In genomic region chr7:119427180-119427616, GRCm38 (mm10) we compare ENCODE assay signal across 8 mouse cellular contexts. TPM values are rescaled to one million over a fixed set of nuclear protein-coding genes. Genes with fewer than 3 reads are reported as not detected.
DNase-seq lines count a peak whose midpoint lies in the region; ATAC-seq and TF ChIP-seq lines count a peak whose summit lies in the region.
"Had no signal": no experiment of that assay in that cellular context is flagged by ENCODE, and none has a peak within 500 bp of the region (broad histone marks: within the 10 kb centered on the region; RNA-seq: fewer than 3 reads in every experiment).

No protein-coding gene starts in this region.

- DNase-seq in MEL (ENCODE audit: low read depth, low spot score) = peak; percentile 66
- DNase-seq in adrenal gland, adult 2 months = peak; percentile 88
- peak; percentile 77 for DNase-seq in embryo, embryonic 11 days
- peak; percentile 94 for DNase-seq in hindbrain, postnatal 0 days (ENCODE audit: low spot score)
- peak; percentile 68 to 81 for DNase-seq in left cerebral cortex, postnatal 25 days (ENCODE audit: low spot score in 2 of 2)
- DNase-seq in retina, postnatal 7 days (ENCODE audit: low read depth, low spot score) = peak; percentile 51

- H3K36me3 ChIP-seq in MEL (ENCODE audit: control insufficient read depth in 1 of 2, insufficient read depth in 2 of 2, low read length in 2 of 2) = no peaks in the 10 kb centered on the region
- H3K36me3 ChIP-seq in hindbrain, postnatal 0 days (ENCODE audit: insufficient read depth, low read length) = no peaks in the 10 kb centered on the region

- H3K79me2 ChIP-seq in MEL (ENCODE audit: control insufficient read depth, insufficient read depth, low read length, poor library complexity) = no peaks in the 10 kb centered on the region

- no peaks in the 10 kb centered on the region for H3K27me3 ChIP-seq in MEL (ENCODE audit: control insufficient read depth in 1 of 2, insufficient read depth in 2 of 2, low read length in 2 of 2)
- H3K27me3 ChIP-seq in hindbrain, postnatal 0 days (ENCODE audit: insufficient read depth, low read length) = no peaks in the 10 kb centered on the region

- TF ChIP-seq POLR2A in MEL (IDR thresholded peaks at IDR 0.05; ENCODE audit: control insufficient read depth in 1 of 2, insufficient read depth in 1 of 2, low read depth in 1 of 2, low read length in 2 of 2, poor library complexity in 1 of 2) = no peak

- H3K9me3 ChIP-seq in MEL (replicated peaks; ENCODE audit: insufficient read depth, low read length) = no peaks in the 10 kb centered on the region
- no peaks in the 10 kb centered on the region for H3K9me3 ChIP-seq in hindbrain, postnatal 0 days (ENCODE audit: low read length)

- H3K4me1 ChIP-seq in MEL (ENCODE audit: control insufficient read depth in 1 of 2, insufficient read depth in 2 of 2, low read length in 2 of 2) = no peaks in the 10 kb centered on the region
- no peaks in the 10 kb centered on the region for H3K4me1 ChIP-seq in hindbrain, postnatal 0 days (ENCODE audit: insufficient read depth, low read length)

- no peak overlapping the region for H3K4me3 ChIP-seq in MEL (ENCODE audit: control insufficient read depth in 1 of 2, insufficient read depth in 1 of 2, low read depth in 2 of 2, low read length in 2 of 2)
- no peak overlapping the region for H3K4me3 ChIP-seq in hindbrain, postnatal 0 days (ENCODE audit: low read length)

- peak; percentile 58 to 86 (median 62) for TF ChIP-seq CTCF in MEL (IDR thresholded peaks at IDR 0.05 in 2 of 3, conservative IDR thresholded peaks at IDR 0.05 in 1 of 3; ENCODE audit: control insufficient read depth in 1 of 3, insufficient read depth in 1 of 3, low read depth in 2 of 3, low read length in 3 of 3, poor library complexity in 1 of 3, severe bottlenecking in 1 of 3)
- peak; percentile 85 for TF ChIP-seq CTCF in hindbrain, postnatal 0 days (IDR thresholded peaks at IDR 0.05; ENCODE audit: low read depth)

- WGBS in hindbrain, postnatal 0 days = 8% methylated on average over 6 of the region's 6 CpGs

- ATAC-seq in hindbrain, postnatal 0 days = peak; percentile 89
- no peak for ATAC-seq in erythroid progenitor cell, adult 5-6 weeks (replicated peaks; ENCODE audit: low FRiP score, poor library complexity, severe bottlenecking)

- peak; percentile 92 for TF ChIP-seq RAD21 in MEL (IDR thresholded peaks at IDR 0.05; ENCODE audit: low read depth, low read length)

- peak in 1 of 2 experiments; percentile 22; a peak in 1 of 4 replicates for TF ChIP-seq EP300 in MEL (IDR thresholded peaks at IDR 0.05; ENCODE audit: low read depth in 1 of 2, low read length in 2 of 2)

- no peak overlapping the region for H3K9ac ChIP-seq in MEL (ENCODE audit: control insufficient read depth, low read depth, low read length, poor library complexity, severe bottlenecking)
- no peak overlapping the region for H3K9ac ChIP-seq in hindbrain, postnatal 0 days (replicated peaks; ENCODE audit: low read length)

- H3K27ac ChIP-seq in MEL (ENCODE audit: control insufficient read depth, low read depth, low read length) = no peak overlapping the region
- no peak overlapping the region for H3K27ac ChIP-seq in hindbrain, postnatal 0 days

- no peak overlapping the region for H3K4me2 ChIP-seq in hindbrain, postnatal 0 days (ENCODE audit: low read depth, low read length)

- intact Hi-C loops in left cerebral cortex, postnatal 25 days (cut with DNase I) = loop anchor here (2.0 to 5.0 kb wide), 3 partner anchors 90 to 404 kb away; partner anchors contain the start of gene Acsm5

TF ChIP-seq in MEL, 35 proteins besides CTCF, POLR2A, EP300 and RAD21:
- TF ChIP-seq ZNF384 (IDR thresholded peaks at IDR 0.05; ENCODE audit: low read depth, low read length) = peak; percentile 63
- TF ChIP-seq SMC3 (IDR thresholded peaks at IDR 0.05; ENCODE audit: low read depth, low read length) = peak; percentile 83
- no peak for TF ChIP-seq USF2 (IDR thresholded peaks at IDR 0.05; ENCODE audit: borderline replicate concordance in 1 of 2, insufficient read depth in 1 of 2, low read depth in 1 of 2, low read length in 2 of 2)
- TF ChIP-seq HCFC1 (IDR thresholded peaks at IDR 0.05; ENCODE audit: low read depth, low read length) = no peak
- TF ChIP-seq ZC3H11A (IDR thresholded peaks at IDR 0.05; ENCODE audit: low read depth, low read length) = peak; percentile 90
- no peak for TF ChIP-seq TBP (IDR thresholded peaks at IDR 0.05; ENCODE audit: low read depth, low read length)
- peak; percentile 60 for TF ChIP-seq GATA1 (IDR thresholded peaks at IDR 0.05; ENCODE audit: low read depth, low read length)

RNA-seq across cellular contexts. Expression of gene Gp2, which starts 31.9 kb away (rescaled TPM):
- not detected in 2 replicates for total RNA-seq in MEL (2012; rRNA removed)
- polyA plus RNA-seq in MEL (2012; ENCODE audit: insufficient read depth in 1 of 2, insufficient read length in 2 of 2, low read depth in 1 of 2, low replicate concordance in 2 of 2, missing spikeins in 1 of 2) = not detected
- not detected for total RNA-seq in adrenal gland, adult 2 months (2021)
- polyA plus RNA-seq in adrenal gland, adult 2 months (2012; rRNA removed) = not detected in 2 replicates
- not detected in 2 replicates for total RNA-seq in hindbrain, postnatal 0 days (2014; rRNA removed)
- polyA plus RNA-seq in hindbrain, postnatal 0 days (2015; fragmentation: Nextera tagmentation; extraction: Ambion mirVana) = not detected in 2 replicates
- not detected for total RNA-seq in left cerebral cortex, postnatal 25 days (2021)
- not detected in 2 replicates for total RNA-seq in erythroid progenitor cell, adult 5-6 weeks (2015; ENCODE audit: low replicate concordance)
- not detected in 2 replicates for total RNA-seq in erythroid progenitor cell, adult 5-6 weeks (2017; ENCODE audit: low replicate concordance)

RNA-seq across cellular contexts. Expression of gene Umod, which starts 51.9 kb away (rescaled TPM):
- not detected in 2 replicates for total RNA-seq in MEL (2012; rRNA removed)
- not detected for polyA plus RNA-seq in MEL (2012; ENCODE audit: insufficient read depth in 1 of 2, insufficient read length in 2 of 2, low read depth in 1 of 2, low replicate concordance in 2 of 2, missing spikeins in 1 of 2)
- not detected for total RNA-seq in adrenal gland, adult 2 months (2021)
- not detected in 2 replicates for polyA plus RNA-seq in adrenal gland, adult 2 months (2012; rRNA removed)
- not detected in 2 replicates for total RNA-seq in hindbrain, postnatal 0 days (2014; rRNA removed)
- not detected in 2 replicates for polyA plus RNA-seq in hindbrain, postnatal 0 days (2015; fragmentation: Nextera tagmentation; extraction: Ambion mirVana)
- not detected for total RNA-seq in left cerebral cortex, postnatal 25 days (2021)
- total RNA-seq in erythroid progenitor cell, adult 5-6 weeks (2015; ENCODE audit: low replicate concordance) = not detected in 2 replicates
- not detected in 2 replicates for total RNA-seq in erythroid progenitor cell, adult 5-6 weeks (2017; ENCODE audit: low replicate concordance)
- total RNA-seq: heart, adult 18-20 months had no signal
